Mouse (Mus musculus) layer of hippocampus, adult 2 months (tissue): Measurements from ENCODE around the gene Gm20708. TPM values are rescaled to one million over a fixed set of nuclear protein-coding genes. Genes with fewer than 3 reads are reported as not detected.
A peak's percentile ranks its signal among the peaks of the same experiment; 100 is the strongest.

ENCODE experiments used
- DNase-seq, 2 experiments: peaks; one replicate each; pipeline ENCODE4 v3.0.0; 2022; ENCODE audit warnings: low spot score in 2 of 2
- H3K27ac ChIP-seq: fragments of 200-600 bp; 2 replicates; pipeline ENCODE4 v1.8.1; 2022
- H3K4me3 ChIP-seq: fragments of 200-600 bp; 2 replicates; pipeline ENCODE4 v1.8.1; 2022; ENCODE audit warnings: mild to moderate bottlenecking
- CTCF ChIP-seq: fragments of 200-600 bp; conservative IDR thresholded peaks from 2 replicates; pipeline ENCODE4 v1.8.1; 2022; ENCODE audit warnings: antibody characterized with exemption, mild to moderate bottlenecking, moderate library complexity
- total RNA-seq, 2 experiments: library from RNA; stranded (reverse); gene quantifications; 2 replicates each; pipeline ENCODE4 v1.2.3; 2021

The Gm20708 gene
- total RNA-seq, 2 experiments from 2014 or later = 1.6 to 1.7 TPM

- Histone ChIP-seq H3K4me3 (no peak overlapping the region), H3K27ac (no peak overlapping the region)
- 0 out of 2 replicates have a peak, but pooled peaks have one; percentile 6 for TF ChIP-seq CTCF
- DNase-seq = no peak
Measured at GRCm38 (mm10) chr11:117775540-117775939, 33.9 kb upstream of the Gm20708 start.

- DNase-seq = no peak
- no peak for TF ChIP-seq CTCF
- Histone ChIP-seq H3K4me3 (no peak overlapping the region), H3K27ac (no peak overlapping the region)
Measured at GRCm38 (mm10) chr11:117776085-117776792, 33.2 kb upstream of the Gm20708 start.

GRCm38 (mm10) chr11:117777111-117777510 is 32.4 kb upstream of the Gm20708 start:
- no peak for TF ChIP-seq CTCF
- no peak overlapping the region for H3K27ac ChIP-seq
- no peak for DNase-seq
- no peak overlapping the region for H3K4me3 ChIP-seq

GRCm38 (mm10) chr11:117778031-117778430 is 31.4 kb upstream of the Gm20708 start:
- TF ChIP-seq CTCF = no peak
- DNase-seq = no peak
- Histone ChIP-seq H3K27ac (no peak overlapping the region; the same call in 1 of the 2 replicates), H3K4me3 (no peak overlapping the region)

- peak overlapping the region; percentile 50 for H3K4me3 ChIP-seq
- no peak for TF ChIP-seq CTCF
- no peak for DNase-seq
- H3K27ac ChIP-seq = peak overlapping the region; percentile 89
Measured at GRCm38 (mm10) chr11:117778851-117779433, 30.5 kb upstream of the Gm20708 start.

- no peak for DNase-seq
- Histone ChIP-seq H3K27ac (peak overlapping the region; percentile 89), H3K4me3 (peak overlapping the region; percentile 50)
- no peak for TF ChIP-seq CTCF
Measured at GRCm38 (mm10) chr11:117779434-117780198, 29.9 kb upstream of the Gm20708 start.

GRCm38 (mm10) chr11:117780199-117780515 is 29.3 kb upstream of the Gm20708 start:
- peak overlapping the region; percentile 89 for H3K27ac ChIP-seq
- no peak for DNase-seq
- peak overlapping the region; percentile 50 for H3K4me3 ChIP-seq
- TF ChIP-seq CTCF = no peak

- DNase-seq = no peak
- Histone ChIP-seq H3K27ac (peak overlapping the region; percentile 89), H3K4me3 (peak overlapping the region; percentile 50)
- peak; percentile 26 for TF ChIP-seq CTCF
Measured at GRCm38 (mm10) chr11:117780582-117781111, 28.8 kb upstream of the Gm20708 start.

- Histone ChIP-seq H3K4me3 (no peak overlapping the region; the same call in 1 of the 2 replicates), H3K27ac (peak overlapping the region; percentile 89; the same call in 1 of the 2 replicates)
- DNase-seq = no peak
- no peak for TF ChIP-seq CTCF
Measured at GRCm38 (mm10) chr11:117781199-117781821, 28.2 kb upstream of the Gm20708 start.

GRCm38 (mm10) chr11:117781993-117782704 is 27.3 kb upstream of the Gm20708 start, which contains the start of the genes Tmc8 and Tmc6:
TSS of gene Tmc8 (plus strand) at chr11:117782076.
TSS of gene Tmc6 (minus strand) at chr11:117782198.
- peak within 1 kb of the TSS; percentile 89 for H3K27ac ChIP-seq
- no peak for TF ChIP-seq CTCF
- H3K4me3 ChIP-seq = peak within 1 kb of the TSS; percentile 50
- no peak for DNase-seq

- peak overlapping the region; percentile 43 for H3K4me3 ChIP-seq
- DNase-seq = no peak
- peak overlapping the region; percentile 52 for H3K27ac ChIP-seq
- TF ChIP-seq CTCF = no peak
Measured at GRCm38 (mm10) chr11:117782705-117783034, 26.8 kb upstream of the Gm20708 start.

- Histone ChIP-seq H3K27ac (peak overlapping the region; percentile 52), H3K4me3 (peak overlapping the region; percentile 43)
- TF ChIP-seq CTCF = peak; percentile 91
- no peak for DNase-seq
Measured at GRCm38 (mm10) chr11:117783089-117783488, 26.4 kb upstream of the Gm20708 start.
